Mouse (Mus musculus) brain, embryonic 18.5 days (tissue): ENCODE data around the gene Babam1.

Experiments
- DNase-seq: peaks from one replicate; pipeline ENCODE4 v3.0.0-alpha.2; 2012; ENCODE audit warnings: low read depth, low spot score

Babam1 gene

DNA sequence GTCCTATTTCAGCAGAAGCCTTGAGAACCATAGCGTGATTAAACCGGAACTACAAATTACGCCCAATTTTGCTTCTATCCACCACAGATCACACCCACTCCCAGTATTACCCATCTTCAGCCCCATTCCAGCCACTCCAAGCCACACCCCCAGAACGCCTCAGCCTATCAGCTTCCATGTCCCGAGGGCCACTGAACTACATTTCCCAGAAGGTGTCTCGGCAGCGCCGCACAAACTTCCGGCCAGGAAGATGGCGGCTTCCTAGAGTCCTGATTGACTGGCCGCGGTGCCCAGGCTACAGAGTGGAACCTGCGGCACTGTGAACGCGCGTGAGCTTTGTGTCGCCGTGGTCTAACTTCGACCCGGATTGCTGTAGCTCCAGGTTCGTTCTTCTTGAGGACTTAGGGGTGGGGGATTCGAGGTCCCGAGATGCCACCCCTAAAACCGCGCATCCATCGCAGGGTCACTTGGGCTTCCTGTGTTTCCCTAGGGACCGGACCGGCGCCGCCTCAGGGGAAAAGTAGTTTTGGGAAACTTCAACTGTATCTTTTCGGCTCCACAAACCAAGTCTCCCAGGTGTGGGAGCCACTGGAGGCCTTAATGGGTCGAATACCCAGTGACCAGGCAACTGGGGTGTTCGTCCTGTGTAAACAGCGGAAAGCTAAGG lies at the start of gene Babam1:
TSS of gene Babam1 (plus strand) at position 223 of the 667 bp plus-strand sequence.
- DNase-seq: peak; percentile 92

DNA sequence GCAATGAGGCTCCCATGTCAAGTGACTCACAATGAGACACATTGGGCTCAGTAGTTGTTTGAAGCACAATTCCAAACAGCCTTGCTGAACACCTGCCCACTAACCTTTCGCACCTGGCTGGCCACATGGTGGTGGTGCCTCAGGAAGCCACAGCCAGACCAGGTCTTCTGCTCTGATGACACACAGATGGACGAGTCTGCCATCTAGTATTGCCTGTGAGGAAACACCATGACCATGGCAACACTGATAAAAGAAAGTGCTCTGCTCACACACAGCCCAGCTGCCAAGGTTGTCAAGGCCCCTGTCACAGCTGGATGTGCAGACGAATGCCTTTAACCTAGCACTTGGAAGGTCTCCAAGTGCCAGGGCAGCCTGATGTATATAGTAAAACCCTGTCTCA lies 45.5 kb upstream of the Babam1 start:
- no peak for DNase-seq

DNA sequence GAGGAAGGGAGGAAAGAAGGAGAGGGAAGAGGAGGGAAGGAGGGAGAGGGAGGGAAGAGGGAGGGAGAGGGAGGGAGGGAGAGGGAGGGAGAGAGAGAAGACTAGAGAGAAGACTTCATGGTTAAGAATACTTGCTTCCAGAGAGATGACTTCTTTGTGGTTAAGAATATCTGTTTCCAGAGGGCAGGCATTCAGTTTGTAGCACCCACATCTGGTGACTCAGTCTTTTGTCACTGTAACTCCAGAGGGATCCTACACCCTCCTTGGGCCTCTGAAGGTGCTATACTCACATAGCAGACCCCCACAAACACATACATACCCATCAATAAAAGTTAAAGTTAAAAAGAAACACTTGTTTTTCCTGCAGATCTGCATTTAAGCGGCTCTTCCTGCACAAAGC lies 45.1 kb upstream of the Babam1 start:
- no peak for DNase-seq

DNA sequence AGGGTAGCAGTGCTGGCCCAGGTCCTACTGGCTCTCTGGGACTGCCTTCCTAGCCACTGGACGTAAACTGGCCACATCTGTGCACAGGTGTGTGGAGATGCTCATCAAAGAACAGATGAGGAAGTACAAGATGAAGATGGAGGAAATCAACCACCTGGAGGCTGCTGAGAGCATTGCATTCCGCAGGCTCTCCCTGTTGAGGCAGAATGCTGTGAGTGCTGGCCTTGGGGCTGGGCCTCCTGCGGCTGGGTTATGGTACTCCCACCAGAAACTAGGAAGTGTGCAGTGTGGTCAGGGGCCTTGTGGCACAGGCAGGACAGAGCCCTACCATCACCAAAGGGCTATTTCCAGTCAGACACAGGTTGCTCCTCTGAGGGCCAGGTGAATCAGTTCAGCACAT lies 38.6 kb upstream of the Babam1 start:
- DNase-seq: no peak

DNA sequence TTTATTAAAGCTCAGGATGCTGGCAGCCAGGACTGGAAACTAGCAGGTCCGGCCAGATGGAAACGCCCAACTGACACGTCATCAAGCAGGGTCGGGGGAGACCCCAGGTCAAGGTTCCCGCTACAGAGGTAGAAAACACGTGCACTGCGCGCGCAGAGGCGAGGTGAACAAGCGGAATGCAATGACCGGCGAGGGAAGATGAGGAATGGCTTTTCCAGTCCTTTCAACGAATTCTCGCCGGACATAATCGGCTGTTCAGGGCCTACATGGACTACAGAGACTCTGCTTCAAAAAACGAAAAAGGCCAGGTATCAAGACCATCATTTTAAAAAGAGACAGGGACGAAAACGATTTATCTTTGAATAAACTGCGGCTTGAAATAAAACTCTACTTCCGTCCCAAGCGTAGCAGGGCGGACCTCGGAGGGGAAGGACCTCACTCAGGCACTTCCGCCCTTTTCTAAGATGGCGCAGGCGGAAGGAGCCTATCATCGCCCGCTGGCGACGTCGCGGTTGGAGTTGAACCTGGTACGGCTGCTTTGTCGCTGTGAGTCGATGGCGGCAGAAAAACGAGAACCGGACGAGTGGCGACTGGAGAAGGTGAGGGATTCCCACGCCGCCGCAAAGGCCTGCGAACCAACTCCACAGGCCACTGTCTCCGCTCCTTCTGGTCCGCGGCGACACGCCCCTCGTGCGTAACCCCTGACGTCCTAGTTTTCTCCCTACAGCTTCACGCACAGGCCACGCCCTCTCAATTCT lies 29.7 kb upstream of the Babam1 start, which contains the start of gene Use1:
TSS of gene Use1 (plus strand) at position 78 of the 758 bp plus-strand sequence.
- DNase-seq: peak; percentile 86

DNA sequence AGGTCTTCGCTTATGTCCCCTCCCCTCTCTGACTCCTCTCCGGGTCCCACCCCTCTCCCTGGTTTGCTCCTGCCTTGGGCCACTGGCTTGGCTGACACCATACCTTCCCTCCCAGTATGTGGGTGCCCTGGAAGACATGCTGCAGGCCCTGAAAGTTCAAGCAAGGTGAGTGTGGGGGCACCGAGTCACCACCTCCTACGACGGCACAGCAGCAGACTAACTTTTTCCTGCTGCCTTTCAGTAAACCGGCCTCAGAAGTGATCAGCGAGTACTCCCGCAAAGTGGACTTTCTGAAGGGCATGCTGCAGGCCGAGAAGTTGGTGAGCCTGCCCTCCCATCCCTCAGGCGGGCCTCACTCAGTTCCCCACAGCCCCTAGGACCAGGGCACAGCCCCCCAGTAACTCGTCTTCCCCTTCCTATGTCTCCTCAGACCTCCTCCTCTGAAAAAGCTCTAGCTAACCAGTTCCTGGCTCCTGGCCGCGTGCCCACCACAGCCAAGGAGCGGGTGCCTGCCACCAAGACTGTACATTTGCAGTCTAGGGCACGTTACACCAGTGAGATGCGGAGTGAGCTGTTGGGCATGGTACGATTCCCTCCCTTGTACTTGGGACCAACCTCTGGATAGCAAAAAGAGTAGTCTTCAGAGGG lies 29.0 kb upstream of the Babam1 start:
- DNase-seq: no peak

DNA sequence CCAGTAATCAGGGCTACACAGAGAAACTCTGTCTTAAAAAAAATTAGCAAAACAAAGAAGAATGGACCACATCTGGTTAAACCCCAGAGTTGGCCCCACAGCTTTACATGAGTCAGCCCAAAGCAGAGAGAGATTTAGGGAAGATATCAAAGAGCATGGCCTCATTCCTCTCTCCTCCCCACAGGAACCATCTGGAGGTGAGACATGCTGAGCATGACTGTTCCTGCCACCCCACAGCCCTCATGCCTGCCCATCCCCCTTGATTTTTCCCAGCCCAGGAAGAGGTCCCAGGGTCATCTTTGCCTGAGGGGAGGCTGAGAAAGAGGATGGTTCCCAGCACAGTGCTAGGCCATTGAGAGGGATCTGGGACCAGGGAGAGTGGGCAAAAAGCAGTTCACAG lies 28.3 kb upstream of the Babam1 start:
- no peak for DNase-seq

DNA sequence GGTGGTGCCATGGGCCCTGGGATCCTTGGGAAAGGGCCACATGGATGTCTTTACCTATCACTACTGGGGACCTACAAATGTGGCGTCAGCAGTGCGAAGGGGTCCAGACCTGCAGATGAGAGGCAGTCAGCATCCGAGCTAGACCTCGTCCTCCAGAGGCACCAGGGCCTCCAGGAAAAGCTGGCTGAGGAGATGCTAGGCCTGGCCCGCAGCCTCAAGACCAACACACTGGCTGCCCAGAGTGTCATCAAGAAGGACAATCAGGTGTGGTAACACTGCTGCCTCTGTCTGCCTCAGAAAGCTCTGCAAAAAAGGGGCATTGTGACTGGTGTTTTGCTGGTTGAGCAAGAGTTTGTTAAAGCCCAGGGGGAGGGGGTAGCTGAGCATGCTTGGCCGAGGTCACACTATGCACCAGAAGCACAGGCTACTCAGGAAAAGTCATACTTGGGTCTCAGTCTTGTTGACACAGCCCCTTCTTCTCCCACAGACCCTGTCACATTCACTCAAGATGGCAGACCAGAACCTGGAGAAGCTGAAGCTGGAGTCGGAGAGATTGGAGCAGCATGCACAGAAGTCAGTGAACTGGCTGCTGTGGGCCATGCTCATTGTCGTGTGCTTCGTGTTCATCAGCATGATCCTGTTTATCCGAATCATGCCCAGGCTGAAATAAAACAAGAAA lies 27.5 kb upstream of the Babam1 start:
- no peak for DNase-seq

DNA sequence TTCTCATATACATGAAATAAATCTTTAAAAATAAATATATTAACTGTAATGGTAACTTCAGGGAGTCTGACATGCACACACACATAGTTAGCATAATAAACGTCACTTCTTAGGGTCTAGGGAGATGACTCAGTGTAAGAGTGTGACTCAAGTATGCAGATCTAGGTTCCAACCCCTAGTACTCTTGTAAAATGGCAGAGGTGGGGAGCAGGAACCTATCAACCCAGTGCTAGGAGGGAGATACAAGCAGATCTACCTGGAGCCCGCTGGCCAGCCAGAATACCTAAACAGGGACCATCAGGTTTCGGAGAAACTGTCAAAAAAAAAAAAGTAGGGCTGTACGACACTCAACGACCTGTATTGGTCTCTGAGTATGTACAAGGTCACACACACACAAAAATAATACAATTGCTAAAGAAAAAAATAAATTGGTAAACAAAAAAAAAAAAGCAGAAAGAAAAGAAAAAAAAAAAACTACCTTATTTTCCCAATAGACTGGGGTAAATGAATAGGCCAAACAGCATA lies 25.9 kb upstream of the Babam1 start:
- DNase-seq: no peak

DNA sequence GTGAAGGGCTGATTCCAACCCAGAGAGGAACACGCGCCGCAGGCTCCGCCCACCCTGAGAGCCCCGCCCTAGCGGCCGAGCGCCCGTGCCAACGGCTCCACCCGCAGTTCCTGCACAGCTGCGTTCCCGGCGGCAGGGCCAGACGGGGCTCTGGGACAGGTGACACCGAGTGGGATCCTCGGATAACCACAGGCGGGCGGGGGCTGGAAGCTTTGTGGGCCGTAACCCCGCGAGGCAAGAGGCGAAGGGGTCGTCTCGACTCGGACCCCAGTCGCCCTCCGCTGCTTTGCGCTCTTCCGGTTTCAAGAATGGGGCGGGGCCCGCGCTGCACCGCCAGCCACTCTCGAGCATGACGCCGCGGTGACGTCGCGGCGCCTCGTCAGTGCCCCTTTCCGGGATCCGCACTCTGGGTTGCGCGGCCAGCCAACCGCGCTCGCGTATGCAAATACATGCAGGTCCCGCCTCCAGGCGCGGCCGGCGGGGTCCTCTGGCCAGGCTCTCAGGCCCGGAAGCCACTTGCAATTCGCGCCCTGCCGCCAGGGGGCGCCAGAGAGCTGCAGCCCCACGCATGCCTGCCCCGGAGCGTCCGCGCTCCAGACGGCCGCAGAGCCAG lies 25.3 kb upstream of the Babam1 start, which contains the start of gene Ocel1:
TSS of gene Ocel1 (plus strand) at position 63 of the 613 bp plus-strand sequence.
- peak; percentile 90 for DNase-seq

DNA sequence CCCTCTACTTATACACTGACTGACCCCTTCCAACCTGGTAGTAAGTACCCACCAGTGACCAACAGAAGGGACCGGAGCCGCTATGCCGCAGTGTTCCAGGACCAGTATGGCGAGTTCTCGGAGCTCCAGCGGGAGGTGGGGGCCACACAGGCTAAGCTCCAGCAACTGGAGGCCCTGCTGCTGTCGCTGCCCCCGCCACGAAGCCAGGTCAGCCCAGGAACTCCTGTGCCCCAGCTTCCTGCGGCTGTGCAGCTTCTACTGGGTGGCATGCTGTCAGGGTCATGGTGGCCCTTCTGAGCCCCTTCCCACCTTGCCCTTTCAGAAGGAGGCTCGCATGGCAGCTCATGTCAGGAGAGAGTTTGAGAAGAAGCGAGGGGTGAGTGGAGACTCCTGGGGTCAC lies 24.2 kb upstream of the Babam1 start:
- DNase-seq: no peak

DNA sequence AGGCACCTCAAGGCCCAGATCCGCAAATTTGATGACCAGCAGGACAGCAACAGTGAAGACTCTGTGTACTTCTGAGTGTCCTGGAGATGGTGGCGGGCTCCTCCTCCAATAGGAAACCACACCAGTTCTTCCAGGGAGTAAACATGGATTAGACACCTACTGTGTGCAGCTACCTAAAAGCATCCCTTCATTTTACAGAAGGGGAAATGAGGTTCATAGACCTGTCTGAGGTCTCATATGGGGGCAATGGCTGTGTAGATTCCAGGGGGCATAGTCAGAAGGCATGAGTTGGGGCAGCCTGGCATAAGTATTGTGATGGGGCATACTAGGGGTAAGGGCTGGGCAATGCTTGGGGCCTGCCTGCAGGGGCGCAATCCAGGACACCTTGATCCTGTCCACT lies 23.7 kb upstream of the Babam1 start:
- no peak for DNase-seq

DNA sequence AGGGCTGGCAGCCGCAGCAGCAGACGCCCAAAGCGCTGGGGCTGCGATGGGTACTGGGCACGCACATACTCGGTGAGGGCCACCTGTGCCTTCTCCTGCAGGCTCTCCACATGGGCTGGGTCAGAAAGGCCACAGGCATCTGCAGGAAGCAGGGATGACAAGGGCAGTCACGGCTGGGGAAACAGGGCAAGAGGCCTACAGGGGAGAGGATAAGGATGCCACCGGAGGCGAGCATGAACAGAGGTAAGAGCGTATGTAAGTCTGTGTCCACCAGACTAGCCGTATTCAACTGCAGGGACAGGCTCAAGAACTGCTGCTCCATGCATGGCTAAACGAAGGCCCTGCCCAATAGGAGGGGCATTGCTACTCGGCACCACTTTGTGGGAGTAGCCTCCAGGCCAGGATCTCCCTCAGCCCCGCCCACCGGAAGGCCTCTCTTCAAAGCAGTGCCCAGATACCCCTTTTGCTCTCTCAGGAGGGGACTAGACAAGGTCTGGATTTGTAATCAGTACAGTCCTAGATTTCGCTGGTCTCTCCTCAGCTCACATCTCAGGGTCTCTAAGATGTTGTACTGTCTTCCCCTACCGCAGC lies 21.9 kb upstream of the Babam1 start:
- no peak for DNase-seq

DNA sequence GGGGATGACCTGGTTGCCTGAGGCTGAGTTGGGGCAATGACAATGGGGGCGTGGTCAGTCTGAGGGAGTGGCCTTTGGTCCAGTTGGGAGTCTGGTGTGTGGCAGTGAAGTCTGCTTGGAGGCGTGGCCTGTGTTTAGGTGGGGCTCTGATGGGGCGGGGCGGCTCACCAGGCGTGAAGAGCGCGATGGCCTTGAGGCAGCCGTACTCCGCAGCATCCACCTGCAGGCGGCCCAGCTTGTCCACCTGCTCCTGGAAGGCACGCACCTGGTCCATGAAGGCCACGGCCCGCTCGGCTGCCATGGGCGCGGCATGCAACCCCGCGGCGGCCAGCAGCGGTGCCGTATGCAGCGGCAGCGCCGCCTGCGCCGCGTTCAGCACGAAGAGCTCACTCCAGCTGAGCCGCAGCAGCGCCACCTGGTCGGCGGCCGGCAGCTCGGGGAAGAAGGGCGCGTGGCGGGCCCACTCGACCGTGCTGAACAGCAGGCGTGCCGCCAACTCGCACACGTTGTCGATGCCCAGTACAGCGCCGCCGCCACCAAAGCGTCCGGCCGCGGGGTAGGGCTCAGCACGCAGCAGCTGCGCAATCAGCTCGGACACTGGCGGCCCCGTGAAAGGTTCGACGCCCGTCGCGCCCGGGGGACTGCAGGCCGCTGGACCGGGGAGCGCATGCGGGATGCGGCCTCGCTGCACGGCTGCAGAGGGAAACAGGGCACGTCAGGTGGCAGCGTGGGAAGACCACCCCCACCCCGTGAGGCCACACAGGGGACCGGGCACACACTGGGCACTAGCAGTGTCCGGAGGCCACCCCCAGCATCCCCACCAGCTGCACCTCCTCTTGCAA lies 20.9 kb upstream of the Babam1 start:
- DNase-seq: no peak

DNA sequence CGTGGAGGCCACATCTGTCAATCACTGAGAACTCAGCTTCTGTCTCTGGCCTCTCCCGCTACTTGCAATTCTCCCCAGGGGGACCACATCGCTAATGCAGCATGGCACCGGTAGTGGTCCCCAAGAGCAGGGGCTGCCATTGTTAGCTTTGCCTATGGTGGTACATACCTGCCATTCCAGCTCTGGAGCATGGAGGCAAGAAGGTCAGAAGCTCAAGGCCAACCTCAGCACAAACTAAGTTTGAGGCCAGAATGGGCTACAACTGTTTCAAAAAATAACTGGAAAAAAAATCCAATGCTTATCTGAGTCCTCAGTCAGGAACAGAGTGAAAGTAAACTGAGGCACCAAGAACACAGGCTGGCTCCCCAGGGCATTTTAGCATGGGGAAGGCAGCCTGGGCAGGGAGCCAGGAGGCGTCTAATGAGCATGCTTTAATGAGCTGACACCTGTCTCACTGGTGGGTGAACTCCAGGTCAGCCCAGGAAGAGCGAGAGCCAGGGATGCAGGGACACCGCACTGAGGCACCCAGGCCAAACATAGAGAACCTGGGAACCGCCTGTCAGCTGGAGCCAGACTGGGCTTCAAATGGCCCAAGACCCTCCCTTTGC lies 20.1 kb upstream of the Babam1 start:
- no peak for DNase-seq

DNA sequence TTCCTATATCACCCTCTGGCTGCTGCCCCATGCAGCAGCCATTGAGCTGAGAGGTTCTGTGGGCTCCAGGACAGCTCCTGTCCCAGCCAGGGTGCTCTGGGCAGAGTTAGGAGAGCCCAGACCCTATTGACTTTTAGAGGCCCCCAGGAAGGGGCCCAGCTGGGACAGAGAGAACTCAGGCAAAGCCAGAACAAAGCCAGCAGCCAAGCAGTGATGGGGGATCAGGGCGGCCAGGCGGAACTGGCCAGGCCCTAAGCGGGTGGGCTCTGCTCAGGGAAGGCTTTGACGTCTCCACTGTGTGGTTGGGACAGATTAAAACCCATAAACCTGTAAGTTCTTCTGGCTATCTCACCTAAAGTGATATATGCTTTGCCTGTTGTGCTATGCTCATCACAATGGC lies 17.7 kb upstream of the Babam1 start:
- DNase-seq: no peak

DNA sequence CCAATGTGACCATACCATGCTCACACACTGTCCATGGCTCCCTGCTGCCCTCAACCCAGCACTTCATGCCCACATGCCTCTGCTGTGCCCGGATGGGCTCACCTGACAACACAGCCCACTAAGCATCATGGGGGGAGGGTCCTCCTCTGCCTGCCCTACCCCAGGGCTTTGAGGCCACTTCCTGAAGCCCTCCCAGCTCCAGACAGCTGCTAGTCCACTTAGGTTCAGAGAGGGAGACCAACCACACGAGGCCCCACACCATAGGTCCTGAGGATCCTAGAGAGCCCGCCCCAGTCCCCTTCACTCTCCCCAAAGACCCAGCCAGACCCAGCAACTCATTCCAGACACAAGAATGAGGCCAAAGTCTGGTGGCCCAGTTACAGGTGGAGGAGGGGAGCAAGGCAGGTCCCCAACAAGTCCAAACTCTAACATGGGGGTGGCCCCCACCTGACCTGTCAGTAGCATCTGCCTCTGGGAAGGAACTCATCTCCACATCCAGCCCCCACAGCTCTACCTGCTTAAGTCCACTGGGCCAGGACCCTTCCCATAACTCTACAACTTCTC lies 17.1 kb upstream of the Babam1 start:
- DNase-seq: no peak

DNA sequence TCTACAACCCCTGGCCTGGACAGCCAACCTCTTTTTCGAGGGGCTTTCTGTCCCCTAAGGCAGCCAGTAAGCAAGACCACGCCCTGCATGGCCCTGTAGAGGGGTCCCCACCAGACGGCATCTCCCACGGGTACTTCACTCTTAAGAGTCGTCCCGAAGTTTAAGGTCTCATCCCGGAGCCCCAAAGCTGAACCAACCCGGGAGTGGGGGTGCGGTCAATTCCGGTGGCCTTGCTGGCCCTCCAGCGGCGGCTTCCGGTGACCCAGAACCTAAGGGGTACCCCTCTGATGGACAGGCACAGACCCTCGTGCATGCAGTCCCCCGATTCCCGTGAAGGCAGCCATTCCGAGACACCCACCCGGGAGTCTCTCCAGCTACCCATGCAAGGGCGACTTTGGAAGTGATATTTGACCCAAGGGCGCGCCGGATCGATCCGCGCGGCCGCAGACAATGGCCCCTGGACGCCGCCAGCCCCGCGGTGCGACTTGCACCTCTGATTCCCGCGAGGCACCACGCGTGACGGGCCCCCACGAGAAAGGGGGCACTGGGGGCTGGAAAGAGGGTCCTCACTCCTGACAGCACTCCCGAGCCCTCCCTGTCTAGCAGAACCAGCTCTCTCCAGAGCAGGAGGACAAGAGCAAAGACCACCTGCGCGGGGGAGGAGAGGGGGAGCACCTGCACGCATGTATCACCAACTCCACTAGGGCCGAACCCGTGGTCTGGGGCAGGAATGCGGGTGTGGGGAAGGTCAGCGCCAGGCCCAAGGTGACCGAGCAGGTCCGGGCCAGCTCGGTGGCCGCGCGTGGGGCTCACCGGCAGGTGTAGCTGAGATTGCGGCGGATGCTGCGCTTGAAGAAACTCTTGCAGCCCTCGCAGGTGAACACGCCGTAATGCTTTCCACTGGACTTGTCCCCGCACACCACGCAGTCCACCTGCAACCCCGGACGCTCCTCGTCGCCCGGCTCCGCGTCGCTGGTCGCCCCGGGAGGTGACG lies 16.2 kb upstream of the Babam1 start:
- DNase-seq: no peak
